Mouse (Mus musculus) kidney, adult 9 months (tissue): Measurements from ENCODE around the gene Isy1.
"Not testable (repeated sequence)": the region's sequence is repeated elsewhere in the genome, so short reads cannot be mapped to it uniquely, and the experiment has no call there.

Experiments used
- DNase-seq: peaks from one replicate; pipeline ENCODE4 v3.0.0; 2022

The Isy1 gene

DNA sequence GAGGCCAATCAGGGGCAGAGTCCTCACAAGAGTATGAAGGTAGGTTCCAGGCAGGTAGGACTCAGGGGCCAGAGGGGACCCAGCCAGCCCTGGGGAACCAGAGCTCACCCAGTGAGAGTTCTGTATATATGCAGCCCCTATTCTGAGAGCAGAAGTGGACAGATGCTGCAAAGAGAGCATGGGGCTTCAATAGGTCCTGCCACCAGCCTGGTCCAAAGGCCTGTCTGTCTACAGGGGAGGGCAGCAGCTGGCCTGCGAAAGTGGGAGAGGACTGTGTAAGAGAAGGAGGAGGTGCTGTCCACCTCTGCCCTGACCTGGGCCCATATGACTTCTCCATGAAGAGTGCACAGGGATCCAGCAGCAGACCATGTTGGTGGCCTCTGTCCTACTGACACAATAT, 61.9 kb downstream of the Isy1 start:
- no peak for DNase-seq

DNA sequence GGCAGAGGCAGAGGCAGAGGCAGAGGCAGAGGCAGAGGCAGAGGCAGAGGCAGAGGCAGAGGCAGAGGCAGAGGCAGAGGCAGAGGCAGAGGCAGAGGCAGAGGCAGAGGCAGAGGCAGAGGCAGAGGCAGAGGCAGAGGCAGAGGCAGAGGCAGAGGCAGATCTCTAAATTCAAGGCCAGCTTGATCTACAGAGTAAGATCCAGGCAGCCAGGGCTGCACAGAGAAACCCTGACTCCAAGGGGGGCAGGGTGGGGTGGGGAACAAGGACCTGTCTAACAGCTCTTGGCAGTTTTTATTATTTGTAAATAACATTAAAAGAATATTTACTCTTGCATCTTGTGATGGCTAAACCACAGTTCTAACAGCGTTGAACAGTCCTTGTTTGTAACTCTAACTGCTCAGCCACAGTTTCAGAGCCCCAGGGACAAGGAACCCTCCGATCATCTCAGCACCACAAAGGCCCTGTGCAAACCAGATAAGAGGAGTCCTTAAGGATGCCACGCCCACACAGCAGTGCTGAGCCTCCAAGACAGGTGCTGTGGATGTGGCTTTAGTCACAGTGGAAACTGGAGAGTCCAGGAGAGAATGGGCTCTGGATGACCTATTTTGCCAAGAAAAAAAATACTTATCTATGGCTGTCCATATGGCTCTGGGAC, 62.9 kb downstream of the Isy1 start:
- no peak for DNase-seq

DNA sequence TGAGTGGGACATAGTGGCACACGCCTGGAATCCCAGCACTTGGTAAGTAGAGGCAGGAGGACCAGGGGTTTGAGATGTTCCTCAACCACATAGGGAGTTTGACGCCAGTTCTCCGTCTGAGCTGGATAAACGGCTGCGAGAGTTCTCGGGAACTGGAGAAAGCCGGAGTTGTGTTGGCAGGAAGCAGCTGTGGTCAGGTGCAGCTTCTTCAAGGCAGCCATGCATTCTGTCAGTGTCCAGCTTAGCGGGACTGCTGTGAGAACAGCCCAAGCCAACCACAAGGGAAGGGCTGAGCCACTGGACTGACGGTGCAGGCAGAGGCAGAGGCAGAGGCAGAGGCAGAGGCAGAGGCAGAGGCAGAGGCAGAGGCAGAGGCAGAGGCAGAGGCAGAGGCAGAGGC, 63.7 kb downstream of the Isy1 start:
- DNase-seq = no peak

DNA sequence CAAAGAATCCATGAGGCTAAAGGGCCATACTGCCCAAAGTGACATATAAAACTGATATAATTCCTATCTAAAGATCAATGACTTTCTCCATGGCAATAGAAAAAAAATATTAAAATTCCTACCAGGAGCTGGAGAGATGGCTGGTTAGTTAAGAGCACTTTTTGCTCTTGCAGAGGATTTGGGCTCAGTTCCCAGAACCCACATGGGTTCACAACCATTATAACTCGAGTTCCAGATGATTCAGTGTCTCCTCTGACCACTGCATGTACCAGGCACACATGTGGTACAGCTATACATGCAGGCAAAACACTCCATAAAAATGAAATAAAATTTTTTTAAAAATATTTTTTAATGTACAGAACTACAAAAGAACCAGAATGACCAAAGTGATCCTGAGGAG, 64.1 kb downstream of the Isy1 start:
- DNase-seq = no peak

DNA sequence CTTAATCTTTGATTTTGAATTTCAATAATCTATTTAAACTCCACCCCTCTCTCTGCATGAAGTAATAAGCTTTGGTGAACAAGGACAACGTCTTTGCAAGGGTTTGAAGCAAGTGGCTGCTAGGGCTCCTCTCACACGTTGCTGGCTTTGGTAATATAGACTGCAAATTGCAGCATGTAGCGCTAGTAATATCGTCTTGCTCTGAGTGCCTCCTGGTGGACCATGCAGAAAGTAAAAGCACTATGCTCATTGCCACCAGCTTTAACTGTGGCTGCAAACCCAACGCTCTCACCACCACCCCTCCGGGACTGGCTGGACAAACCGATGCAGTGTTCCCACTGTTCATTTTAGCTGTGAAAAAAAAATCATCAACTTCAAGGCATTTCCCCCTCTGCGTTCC, 68.0 kb downstream of the Isy1 start:
- no peak for DNase-seq

DNA sequence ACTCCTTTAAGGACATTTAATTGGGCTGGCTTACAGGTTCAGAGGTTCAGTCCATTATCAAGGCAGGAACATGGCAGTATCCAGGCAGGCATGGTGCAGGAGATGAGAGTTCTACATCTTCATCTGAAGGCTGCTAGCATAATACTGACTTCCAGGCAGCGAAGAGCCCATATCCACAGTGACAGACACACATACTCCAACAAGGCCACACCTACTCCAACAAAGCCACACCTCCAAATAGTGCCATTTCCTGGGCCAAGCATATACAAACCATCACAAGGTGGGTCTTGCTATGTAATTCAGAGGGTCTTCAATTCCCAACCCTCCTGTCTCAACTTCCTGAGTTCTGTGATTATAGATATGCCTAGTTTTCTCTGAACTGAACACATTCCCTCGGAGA, 74.3 kb downstream of the Isy1 start:
- not testable (repeated sequence) for DNase-seq
